Mouse (Mus musculus) kidney, adult 2 months (tissue): ENCODE data around the gene Ubac2.

Experiments used
- CTCF ChIP-seq: fragments of 200-500 bp; conservative IDR thresholded peaks from 2 replicates; pipeline ENCODE4 v1.5.1; 2011; ENCODE audit warnings: low read depth, mild to moderate bottlenecking, control low read depth, low read length, moderate library complexity, mixed read lengths; ENCODE audit not compliant: insufficient read depth, insufficient read length
- POLR2A ChIP-seq: fragments of 200-500 bp; IDR thresholded peaks from one replicate; pipeline ENCODE4 v1.6.1; 2011; ENCODE audit warnings: low read depth, low read length, control low read depth

GRCm38 (mm10) chr14:122017958-122018357 lies 139.5 kb downstream of the Ubac2 start:
- TF ChIP-seq POLR2A (no peak), CTCF (no peak)
